Mouse (Mus musculus) left cerebral cortex, postnatal 14 days (tissue): Measurements from ENCODE around the gene Ssrp1. TPM values are rescaled to one million over a fixed set of nuclear protein-coding genes. Genes with fewer than 3 reads are reported as not detected.

Experiments used
- DNase-seq, 2 experiments: peaks; one replicate each; pipeline ENCODE4 v3.0.0; 2021 to 2022; ENCODE audit warnings: low spot score in 2 of 2, mixed read lengths in 1 of 2
- intact Hi-C: fragments of 180-260 bp; cut with DNase I; formaldehyde crosslinking; loops from one replicate; pipeline ENCODE4 v1.15.1; 2025
- long read RNA-seq, 2 experiments: library from polyadenylated mRNA; stranded (forward); transcript quantifications; one replicate each; pipeline ENCODE4 v2.0.0; 2021
- total RNA-seq, 2 experiments: library from RNA; stranded (reverse); gene quantifications; 2 replicates each; pipeline ENCODE4 v1.2.3; 2021

Ssrp1 gene
- 10 to 100 TPM; 88.8 to 93.6 TPM for total RNA-seq
- long read RNA-seq, experiment 1, transcript Ssrp1-201 (17 exons, 2,739 nt) = major isoform, 70 of 104 reads
- long read RNA-seq, experiment 1, partial matches to known transcripts = 21 of 104 reads
- long read RNA-seq, experiment 1, other reads (novel, unspliced or antisense) = 9 of 104 reads
- long read RNA-seq, experiment 2, transcript Ssrp1-201 (17 exons, 2,739 nt) = major isoform, 53 of 84 reads
- long read RNA-seq, experiment 2, partial matches to known transcripts = 18 of 84 reads
- long read RNA-seq, experiment 2, other reads (novel, unspliced or antisense) = 10 of 84 reads

DNA sequence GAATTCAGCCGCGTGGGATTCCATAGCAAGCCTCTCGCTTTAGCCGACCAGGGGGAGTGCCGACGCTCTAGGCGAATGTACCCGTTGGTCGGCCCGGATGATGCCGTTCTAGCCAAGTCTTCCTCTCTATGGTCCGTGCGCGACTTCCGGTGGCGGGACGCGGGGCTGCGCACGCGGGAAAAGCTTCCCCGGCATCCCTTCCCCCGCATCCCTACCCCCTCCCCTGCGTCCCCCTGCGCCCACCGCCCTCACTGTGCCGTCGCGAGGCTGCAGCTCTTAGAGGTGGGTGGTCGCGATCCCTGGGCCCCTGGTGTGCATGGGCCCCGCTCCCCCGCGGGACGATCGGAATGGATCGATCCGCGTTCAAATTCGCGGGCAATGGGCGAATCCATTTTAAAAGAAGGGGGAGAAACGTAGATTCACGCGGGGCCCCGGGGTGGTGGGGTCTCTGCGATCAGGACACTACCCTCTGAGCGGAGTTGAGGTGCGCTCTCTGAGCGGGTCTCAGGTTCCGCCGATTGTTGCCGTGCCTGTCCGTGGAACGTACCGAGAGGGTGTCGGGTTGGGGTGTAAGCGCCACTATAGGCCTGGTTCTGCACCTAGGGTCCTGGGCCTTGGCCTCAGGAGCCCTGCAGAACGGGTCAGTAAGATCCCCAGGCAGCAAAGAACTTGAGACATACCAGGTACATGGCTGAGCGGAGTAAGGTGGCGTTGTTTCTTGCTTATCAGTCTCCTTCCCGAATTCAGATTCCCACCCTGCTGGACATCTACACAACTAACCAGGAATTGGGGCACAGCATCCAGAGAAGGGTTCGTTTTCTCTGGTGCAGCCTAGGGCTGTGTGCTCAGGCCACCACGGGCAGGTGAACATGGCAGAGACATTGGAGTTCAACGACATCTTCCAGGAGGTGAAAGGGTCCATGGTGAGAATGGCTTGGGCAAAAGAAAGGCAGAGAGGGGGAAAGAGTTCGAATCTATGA is at the start of gene Ssrp1, which contains the start of gene P2rx3:
Gene Ssrp1, plus strand, starts transcription at position 188 of the 980 bp plus-strand sequence.
Gene P2rx3, minus strand, starts transcription at position 416 of the 980 bp plus-strand sequence.
- intact Hi-C loops = loop anchor here (1.0 to 2.0 kb wide), 2 partner anchors 10 to 211 kb away; partner anchors contain the start of gene Timm10
- DNase-seq = peak; percentile 95

GRCm38 (mm10) chr2:84987930-84988329 is 49.1 kb upstream of the Ssrp1 start, which contains the start of gene Prg3:
TSS of gene Prg3 (plus strand) at chr2:84988215.
- no peak for DNase-seq
- intact Hi-C loops = no loop called here

GRCm38 (mm10) chr2:84996376-84996775 is 40.7 kb upstream of the Ssrp1 start:
- intact Hi-C loops = no loop called here
- DNase-seq = no peak

DNA sequence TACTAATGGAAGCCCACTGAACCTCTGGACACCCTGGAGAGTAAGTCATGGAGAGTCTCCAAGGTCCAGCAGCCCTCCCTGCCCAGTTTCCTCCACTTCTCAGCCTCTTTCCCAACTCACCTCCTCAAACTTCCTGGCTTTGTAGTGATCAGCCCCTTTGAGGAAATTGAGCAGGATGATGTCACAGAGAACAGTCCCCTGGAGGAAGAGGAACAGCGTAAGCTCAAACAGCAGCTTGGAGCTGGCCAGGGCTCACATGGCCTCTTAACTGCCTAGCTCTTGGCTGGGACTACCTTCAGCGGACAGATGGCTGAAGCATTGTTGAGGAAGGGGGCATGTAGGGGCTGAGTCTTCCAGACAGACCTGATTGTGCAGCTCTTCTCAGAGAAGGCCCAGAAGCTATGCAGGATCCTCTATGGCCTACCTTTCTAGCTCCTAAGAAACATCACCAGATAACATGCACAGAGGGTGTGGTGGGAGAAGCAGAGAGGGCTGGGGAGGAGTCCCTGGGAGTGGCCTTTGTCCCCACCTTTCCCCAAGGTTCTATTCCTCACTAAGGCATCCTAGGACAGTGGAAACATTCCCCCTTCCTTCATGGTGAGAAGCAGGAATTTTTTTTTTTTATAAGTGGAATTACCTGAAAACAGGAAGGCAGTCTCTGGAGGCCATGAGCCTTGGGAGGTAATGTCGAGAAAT is 37.4 kb upstream of the Ssrp1 start:
- intact Hi-C loops = no loop called here
- DNase-seq = no peak

GRCm38 (mm10) chr2:85001497-85001896 is 35.5 kb upstream of the Ssrp1 start:
- DNase-seq = no peak
- intact Hi-C loops = no loop called here

DNA sequence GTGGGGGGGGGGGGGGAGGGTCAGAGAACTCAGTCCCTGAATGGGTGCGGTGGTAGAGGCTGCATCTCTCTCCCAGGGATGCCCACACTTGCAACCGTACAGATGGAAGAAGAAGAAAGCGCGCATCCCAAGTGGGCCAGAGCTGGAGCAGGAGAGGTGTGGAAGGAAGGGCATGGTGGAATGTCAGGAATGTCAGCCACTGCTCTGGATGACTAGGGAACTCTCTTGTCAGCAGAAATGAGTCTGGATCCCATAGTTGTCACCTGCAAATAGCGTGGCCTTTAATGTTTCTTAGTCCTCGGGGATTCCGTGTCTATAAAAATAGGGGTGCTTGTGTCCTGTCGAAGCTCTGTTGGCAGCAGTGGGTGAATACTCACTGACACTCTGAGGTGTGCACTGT is 34.5 kb upstream of the Ssrp1 start:
- no peak for DNase-seq
- intact Hi-C loops = no loop called here

DNA sequence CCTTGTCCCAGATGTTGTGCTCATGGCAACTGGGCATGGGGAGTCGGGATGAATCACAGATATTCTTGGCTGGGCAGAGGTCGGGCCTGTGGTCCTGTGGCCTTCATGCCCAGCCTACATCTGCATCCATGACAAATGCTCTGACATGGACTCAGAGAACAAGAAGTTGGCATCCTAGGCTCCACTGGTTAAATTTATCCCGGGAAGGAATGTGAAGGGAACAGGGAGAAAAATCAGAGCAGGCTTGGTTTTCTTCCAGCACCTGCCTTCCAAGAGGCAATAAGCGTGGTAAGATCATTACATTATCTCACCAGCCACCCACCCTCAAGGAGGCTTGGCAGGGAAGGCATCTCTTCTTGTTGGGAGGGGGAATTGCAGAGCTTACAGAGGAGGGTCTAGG is 32.7 kb upstream of the Ssrp1 start:
- intact Hi-C loops = no loop called here
- DNase-seq = peak; percentile 56 to 78

DNA sequence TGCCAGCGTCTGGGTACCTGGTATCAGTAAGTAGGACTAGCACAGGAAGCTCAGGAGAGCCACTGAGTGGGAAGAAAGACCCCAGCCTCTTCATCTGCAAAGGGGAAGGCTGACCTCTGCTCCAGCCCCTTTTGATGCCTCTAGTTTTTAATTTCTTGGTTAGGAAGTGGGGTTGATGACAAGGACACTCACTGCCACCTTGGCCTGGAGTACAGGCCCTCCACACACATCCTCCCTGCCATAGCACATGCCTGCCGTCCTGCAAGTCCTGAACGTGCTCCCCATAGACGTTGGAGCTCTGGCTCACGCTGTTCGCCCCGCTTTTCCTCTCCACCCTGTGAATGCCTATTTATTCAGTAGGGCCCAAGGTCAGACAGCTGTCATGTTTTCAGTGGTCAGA is 30.4 kb upstream of the Ssrp1 start:
- DNase-seq = no peak
- intact Hi-C loops = loop anchor here (5.0 kb wide), 2 partner anchors 49 to 119 kb away; partner anchors contain the start of gene Rtn4rl2

DNA sequence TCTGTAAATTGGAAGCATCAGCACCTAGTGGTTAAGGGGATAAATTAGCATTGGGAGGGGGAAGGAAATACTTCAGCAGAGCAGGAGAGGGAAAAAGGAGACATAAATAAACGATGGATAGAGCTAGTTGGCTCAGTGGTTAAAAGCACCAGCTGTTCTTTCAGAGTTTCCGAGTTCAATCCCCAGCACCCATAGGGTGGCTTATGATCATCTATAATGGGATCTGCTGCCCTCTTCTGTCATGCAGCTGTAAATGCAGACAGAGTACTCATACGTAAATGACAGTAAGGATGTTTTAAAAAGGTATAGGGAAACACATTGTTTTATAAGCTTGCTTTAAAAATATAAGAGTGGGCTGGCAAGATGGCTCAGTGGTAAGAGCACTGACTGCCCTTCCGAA is 29.3 kb upstream of the Ssrp1 start:
- intact Hi-C loops = loop anchor here (5.0 kb wide), 2 partner anchors 50 to 120 kb away; partner anchors contain the start of gene Rtn4rl2
- DNase-seq = peak in 1 of 2 experiments; percentile 22

- intact Hi-C loops = loop anchor here (5.0 kb wide), 2 partner anchors 52 to 122 kb away; partner anchors contain the start of gene Rtn4rl2
- no peak for DNase-seq
Measured at GRCm38 (mm10) chr2:85009212-85009611, 27.8 kb upstream of the Ssrp1 start.

GRCm38 (mm10) chr2:85011906-85012604 is 25.0 kb upstream of the Ssrp1 start:
- DNase-seq = no peak
- intact Hi-C loops = no loop called here

- intact Hi-C loops = no loop called here
- peak; percentile 18 to 49 for DNase-seq
Measured at GRCm38 (mm10) chr2:85012679-85013078, 24.4 kb upstream of the Ssrp1 start.

DNA sequence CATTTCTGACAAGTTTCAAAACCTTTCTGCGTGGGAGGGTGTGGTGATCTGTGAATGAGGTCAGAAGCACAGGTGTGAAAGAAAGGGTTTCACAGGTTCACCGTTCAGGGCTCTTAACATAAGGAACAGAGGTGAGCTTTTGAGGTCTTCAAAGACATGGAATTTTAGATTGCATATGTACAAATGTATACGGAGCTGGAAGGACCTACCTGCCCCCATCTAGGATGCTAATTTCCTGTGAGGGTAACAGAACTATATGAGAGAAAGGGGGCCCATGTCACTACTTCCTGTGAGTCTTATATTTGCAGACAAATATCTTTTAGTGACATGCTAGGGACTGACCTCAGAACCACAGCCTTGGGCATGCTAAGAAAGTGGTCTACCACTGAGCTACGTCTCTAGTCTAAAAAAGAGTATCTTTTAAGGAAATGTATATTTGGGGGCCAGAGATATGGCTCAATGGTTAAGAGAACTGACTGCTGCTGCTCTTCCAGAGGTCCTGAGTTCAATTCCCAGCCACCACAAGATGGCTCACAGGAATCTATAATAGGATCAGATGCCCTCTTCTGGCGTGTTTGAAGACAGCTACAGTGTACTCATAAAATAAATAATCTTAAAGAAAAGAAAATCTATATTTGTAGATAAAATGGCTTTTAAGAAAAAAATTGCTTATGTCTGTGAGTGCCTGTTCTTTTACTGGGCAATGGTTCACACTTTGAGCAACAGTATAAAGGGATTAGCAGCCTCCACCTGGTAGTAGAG is 23.0 kb upstream of the Ssrp1 start:
- intact Hi-C loops = no loop called here
- DNase-seq = no peak

GRCm38 (mm10) chr2:85014588-85014982 is 22.4 kb upstream of the Ssrp1 start:
- intact Hi-C loops = no loop called here
- no peak for DNase-seq

GRCm38 (mm10) chr2:85022043-85022442 is 15.0 kb upstream of the Ssrp1 start:
- intact Hi-C loops = no loop called here
- peak in 1 of 2 experiments; percentile 20 for DNase-seq

DNA sequence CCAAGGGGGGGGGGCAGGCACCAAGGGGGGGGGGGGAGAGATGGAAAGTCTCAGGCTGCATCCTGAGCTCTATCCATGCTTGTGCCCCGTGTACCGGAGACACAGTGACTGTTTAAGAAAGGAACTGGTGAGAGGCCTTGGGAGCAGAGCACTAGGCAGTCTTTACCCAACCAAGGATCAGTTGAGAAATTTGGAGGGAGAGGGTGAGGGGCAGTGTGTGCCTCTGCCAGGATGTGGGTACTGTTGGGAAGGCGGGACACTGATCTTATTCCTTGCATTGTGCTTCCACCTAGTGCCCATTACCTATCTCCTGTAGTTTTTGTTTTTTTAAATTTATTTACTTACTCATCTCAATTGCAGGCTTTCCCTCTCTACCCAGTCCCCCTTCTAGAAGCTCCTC is 10.9 kb upstream of the Ssrp1 start:
- intact Hi-C loops = no loop called here
- DNase-seq = no peak

DNA sequence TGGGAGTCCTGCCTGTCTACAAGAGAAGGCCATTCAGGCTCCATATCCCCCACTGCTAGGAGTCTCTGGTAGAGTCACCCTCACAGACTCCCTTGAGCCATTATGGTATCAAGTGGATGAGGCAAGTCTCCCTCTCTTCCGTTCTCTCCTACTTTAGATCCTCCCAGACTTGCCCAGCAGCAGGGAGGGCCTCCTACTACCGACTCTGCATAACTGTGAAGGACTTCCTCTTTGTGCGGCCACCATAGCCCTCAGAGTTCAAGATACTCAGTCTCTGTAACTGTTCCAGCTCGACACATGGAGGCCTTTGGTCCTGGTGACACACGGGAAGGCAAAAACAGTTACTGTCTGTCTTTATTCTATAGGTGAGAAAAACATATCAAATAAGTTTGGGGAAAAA is 9.8 kb upstream of the Ssrp1 start:
- intact Hi-C loops = no loop called here
- DNase-seq = no peak

- DNase-seq = no peak
- intact Hi-C loops = no loop called here
Measured at GRCm38 (mm10) chr2:85029897-85030296, 7.1 kb upstream of the Ssrp1 start.
